Mouse (Mus musculus) lung, adult 18-20 months (tissue): ENCODE data around the gene Tcf15.

Source experiments
- DNase-seq, 2 experiments: peaks; one replicate each; pipeline ENCODE4 v3.0.0; 2022; ENCODE audit warnings: mixed read lengths in 2 of 2

Tcf15 gene

DNA sequence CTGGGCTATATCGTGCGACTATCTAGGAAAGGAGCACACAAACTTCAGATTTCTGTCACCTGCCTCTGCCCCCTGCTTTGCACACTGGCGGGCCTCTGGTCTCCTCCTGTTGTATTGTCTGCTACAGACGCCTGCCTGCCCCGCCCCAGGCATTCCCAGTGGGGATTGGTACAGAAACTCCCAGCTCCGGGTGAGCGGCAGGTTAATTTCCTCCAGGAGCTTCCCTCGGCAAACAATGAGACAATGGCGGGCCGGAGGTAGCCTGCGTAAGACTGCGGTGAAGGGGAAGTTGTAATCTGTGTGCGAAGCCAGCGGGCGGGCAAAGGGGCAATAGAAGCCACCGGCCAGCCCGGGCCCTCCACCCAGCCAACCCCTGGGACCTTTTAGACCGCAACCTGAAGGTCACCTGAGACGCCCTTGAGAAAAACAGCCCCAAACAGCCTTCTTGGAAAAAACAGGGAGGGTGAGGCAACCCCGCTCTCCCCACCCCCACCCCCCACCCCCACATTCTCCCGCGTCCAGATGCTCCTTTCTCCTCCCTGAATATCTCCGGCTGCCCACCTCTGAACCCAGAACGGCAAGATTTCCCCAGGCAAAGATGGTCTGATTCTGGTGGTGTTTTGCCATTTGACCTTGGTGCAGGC lies 33.9 kb downstream of the Tcf15 start:
- peak; percentile 15 to 49 for DNase-seq

DNA sequence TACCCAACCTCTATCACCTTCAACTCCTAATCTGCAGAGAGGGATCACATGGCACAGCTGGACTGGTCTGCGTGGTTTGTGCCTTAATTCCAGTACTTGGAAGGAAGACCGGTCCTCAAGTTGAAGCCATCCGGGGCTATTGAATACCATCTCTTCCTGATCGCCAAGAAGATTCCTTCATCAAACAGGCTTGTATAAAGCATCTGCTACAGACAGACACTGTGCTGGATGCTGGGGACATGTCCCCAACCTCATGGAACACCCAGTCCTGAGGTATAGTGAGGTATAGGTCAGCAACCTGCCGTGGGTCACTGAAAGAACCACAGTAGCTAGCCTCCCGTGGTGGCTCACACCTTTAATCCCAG lies 34.4 kb downstream of the Tcf15 start:
- DNase-seq = no peak

GRCm38 (mm10) chr2:152178345-152178744 lies 35.0 kb downstream of the Tcf15 start:
- DNase-seq = no peak

- no peak for DNase-seq
These were observed 35.9 kb downstream of the Tcf15 start for GRCm38 (mm10) chr2:152179301-152179700.

- DNase-seq = peak; percentile 74 to 82
These were observed 37.0 kb downstream of the Tcf15 start for GRCm38 (mm10) chr2:152180323-152180722.

DNA sequence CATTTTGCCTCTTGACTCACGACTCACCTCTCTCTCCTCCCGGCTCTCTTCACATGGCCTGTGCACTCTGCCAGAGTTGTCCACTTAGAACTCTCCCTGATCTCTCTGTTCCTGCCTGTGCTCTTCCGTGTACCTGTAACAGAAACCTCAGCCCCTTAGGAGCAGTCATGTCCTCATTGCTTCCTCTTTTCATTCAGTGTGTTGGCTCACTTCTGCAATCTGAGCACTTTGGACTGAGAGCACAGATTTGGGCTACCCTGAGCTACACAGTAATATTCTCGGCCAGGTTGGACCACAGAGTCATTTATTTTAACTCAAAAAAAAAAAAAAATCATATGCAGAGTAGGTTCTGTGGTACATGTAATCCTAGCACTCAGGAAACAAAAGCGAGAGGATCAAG lies 43.8 kb downstream of the Tcf15 start:
- no peak for DNase-seq

- DNase-seq = no peak
These were observed 45.9 kb downstream of the Tcf15 start for GRCm38 (mm10) chr2:152189213-152189612.

GRCm38 (mm10) chr2:152189640-152190039 lies 46.3 kb downstream of the Tcf15 start:
- no peak for DNase-seq

DNA sequence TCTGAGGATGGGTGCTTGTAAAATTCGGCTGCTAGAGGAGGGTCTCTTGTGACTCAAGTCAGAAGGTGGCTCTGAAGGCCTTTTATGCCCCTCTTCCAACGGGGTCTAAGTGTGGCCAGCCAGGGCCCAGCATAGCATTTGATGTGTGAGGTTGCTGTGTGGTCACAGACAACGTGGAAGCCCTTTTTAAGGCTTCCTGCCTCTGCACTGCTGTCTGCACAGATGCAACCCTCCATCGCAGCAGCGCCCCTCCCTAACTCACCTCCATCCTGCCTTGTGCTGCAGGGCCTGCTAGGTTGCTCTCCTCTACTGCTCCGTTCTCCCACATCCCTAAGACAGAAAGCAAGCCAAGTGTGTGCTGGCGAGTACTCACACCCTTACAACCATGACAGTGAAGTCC lies 46.8 kb downstream of the Tcf15 start:
- no peak for DNase-seq

GRCm38 (mm10) chr2:152192591-152193345 lies 49.4 kb downstream of the Tcf15 start:
- no peak for DNase-seq

DNA sequence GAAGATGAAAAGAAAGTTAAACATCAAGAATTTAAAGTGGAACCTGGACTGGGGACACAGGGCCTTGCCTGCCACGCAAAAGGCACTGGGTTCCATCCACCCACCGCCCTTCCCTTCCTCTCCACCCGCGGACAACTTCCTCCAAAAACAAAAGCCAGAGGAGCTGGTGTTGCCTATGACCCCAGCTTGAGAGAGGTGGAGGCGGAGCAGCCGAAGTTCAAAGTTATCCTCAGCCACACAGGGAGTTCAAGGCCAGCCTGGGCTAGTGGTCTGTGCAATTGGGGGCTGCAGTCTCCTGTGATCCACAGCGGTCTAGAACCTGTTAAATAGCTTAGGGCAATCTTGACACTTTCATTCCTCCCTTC lies 50.0 kb downstream of the Tcf15 start:
- DNase-seq = no peak

DNA sequence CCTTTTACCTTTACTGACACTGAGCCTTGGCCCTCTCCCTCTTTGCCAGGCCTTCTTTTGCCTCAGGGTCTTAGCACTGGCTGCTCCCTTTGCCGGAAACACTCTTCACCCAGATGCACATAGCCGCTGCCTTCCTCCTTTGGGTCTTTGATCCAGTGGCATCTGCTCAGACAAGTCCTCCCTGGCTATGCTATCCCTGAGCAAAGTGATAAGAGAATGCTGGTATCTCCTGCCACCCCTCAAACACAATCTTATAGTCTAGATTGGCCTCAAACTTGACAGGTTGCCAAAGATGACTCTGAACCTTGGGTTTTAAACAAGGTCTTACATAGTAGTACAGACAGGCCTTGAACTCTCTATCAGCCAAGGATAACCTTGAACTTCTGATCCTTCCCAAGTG lies 51.2 kb downstream of the Tcf15 start:
- DNase-seq = no peak

DNA sequence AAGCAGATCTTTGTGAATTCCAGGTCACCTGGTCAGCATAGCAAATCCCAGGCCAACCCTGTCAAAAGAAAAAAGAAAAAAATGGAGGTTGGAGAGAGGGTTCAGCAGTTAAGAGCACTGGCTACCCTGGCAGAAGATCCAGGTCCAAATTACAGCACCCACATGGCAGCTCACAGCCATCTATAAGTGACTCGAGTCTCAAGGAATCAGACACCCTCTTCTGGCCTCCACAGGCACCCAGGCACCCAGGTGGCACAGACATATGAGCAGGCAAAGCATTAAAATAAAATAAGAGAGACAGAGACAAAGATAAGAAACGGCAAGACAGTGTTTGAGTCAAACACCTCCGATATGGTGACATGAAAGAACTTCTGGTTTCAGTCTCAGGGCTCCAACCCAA lies 53.5 kb downstream of the Tcf15 start:
- no peak for DNase-seq

DNA sequence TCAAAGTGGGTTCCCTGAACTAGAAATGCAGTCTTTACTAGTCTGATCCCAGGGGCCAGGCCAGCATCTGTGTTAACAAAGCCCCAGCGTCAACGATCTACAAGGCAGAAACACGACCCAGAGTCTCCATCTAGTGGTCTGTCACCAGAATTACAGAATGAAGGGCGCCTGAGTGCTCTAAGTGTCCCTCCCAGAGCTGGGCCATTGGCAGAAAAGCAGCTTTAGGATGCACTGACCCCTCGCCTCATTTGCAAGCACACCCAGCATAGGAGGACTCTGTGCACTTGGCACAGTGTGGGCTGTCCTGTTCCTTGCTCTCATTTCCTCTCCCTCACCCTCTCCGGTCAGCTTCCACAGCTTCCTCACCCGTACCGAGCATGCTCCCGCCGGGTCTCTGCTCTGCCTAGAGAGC lies 53.9 kb downstream of the Tcf15 start:
- peak; percentile 51 to 59 for DNase-seq
